Mouse (Mus musculus): ENCODE measurements around the gene Dnaja3.

DNA sequence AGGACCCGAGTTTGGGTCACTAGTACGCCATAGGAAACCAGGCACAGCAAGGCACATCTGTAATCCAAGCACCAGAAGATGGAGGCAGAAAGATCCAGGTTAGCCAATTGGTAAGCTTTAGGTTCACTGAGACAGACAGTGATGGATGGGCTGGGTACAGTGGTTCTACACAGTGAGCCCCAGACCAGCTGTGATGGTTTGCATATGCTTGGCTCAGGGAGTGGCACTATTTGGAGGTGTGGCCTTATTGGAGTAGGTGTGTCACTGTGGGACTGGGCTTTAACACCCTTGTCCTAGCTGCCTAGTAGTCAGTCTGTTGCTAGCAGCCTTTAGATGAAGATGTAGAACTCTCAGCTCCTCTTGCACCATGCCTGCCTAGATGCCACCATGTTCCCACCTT lies 24.0 kb downstream of the Dnaja3 start:
- TF ChIP-seq CTCF (IDR thresholded peaks at IDR 0.05) (no peak), EP300 (IDR thresholded peaks at IDR 0.05) (no peak)
